Mouse (Mus musculus) natural killer cell, adult 2 months (primary cell): Measurements from ENCODE around the gene Camk2b.

ENCODE experiments used
- DNase-seq, 2 experiments: peaks; one replicate each; pipeline ENCODE4 v3.0.0; 2022; ENCODE audit warnings: low spot score in 2 of 2

Camk2b gene

GRCm38 (mm10) chr11:6050066-6050560 is 16.0 kb downstream of the Camk2b start:
- no peak for DNase-seq

- DNase-seq, result no peak
Observed at GRCm38 (mm10) chr11:6048208-6048607, 18.0 kb downstream of the Camk2b start.

GRCm38 (mm10) chr11:6038929-6039328 is 27.2 kb downstream of the Camk2b start:
- no peak for DNase-seq

GRCm38 (mm10) chr11:6037686-6038085 is 28.5 kb downstream of the Camk2b start:
- DNase-seq, result no peak

GRCm38 (mm10) chr11:6037198-6037597 is 29.0 kb downstream of the Camk2b start:
- no peak for DNase-seq

GRCm38 (mm10) chr11:6036477-6036876 is 29.7 kb downstream of the Camk2b start:
- no peak for DNase-seq

GRCm38 (mm10) chr11:6035521-6035920 is 30.6 kb downstream of the Camk2b start:
- no peak for DNase-seq

- no peak for DNase-seq
Observed at GRCm38 (mm10) chr11:6034740-6035139, 31.4 kb downstream of the Camk2b start.

- DNase-seq, result no peak
Observed at GRCm38 (mm10) chr11:6033801-6034200, 32.4 kb downstream of the Camk2b start.

GRCm38 (mm10) chr11:6033147-6033546 is 33.0 kb downstream of the Camk2b start:
- DNase-seq, result peak; percentile 57 to 71

GRCm38 (mm10) chr11:6030650-6031049 is 35.5 kb downstream of the Camk2b start:
- DNase-seq, result no peak

GRCm38 (mm10) chr11:6029790-6030189 is 36.4 kb downstream of the Camk2b start:
- DNase-seq, result no peak

- no peak for DNase-seq
Observed at GRCm38 (mm10) chr11:6028911-6029310, 37.3 kb downstream of the Camk2b start.

GRCm38 (mm10) chr11:6026361-6026760 is 39.8 kb downstream of the Camk2b start:
- DNase-seq, result peak in 1 of 2 experiments; percentile 41

GRCm38 (mm10) chr11:6024923-6025652 is 41.1 kb downstream of the Camk2b start:
- DNase-seq, result no peak

GRCm38 (mm10) chr11:6020897-6021839 is 45.0 kb downstream of the Camk2b start:
- DNase-seq, result no peak

GRCm38 (mm10) chr11:6020360-6020759 is 45.8 kb downstream of the Camk2b start:
- no peak for DNase-seq

- peak; percentile 50 to 59 for DNase-seq
Observed at GRCm38 (mm10) chr11:6018218-6019010, 47.7 kb downstream of the Camk2b start.

- no peak for DNase-seq
Observed at GRCm38 (mm10) chr11:6017484-6018140, 48.5 kb downstream of the Camk2b start.

- no peak for DNase-seq
Observed at GRCm38 (mm10) chr11:6016797-6017395, 49.3 kb downstream of the Camk2b start.

GRCm38 (mm10) chr11:6016368-6016767 is 49.8 kb downstream of the Camk2b start:
- DNase-seq, result no peak
